Mouse (Mus musculus) adrenal gland, adult 8-10 months (tissue): ENCODE data around the gene 4930503B20Rik. TPM values are rescaled to one million over a fixed set of nuclear protein-coding genes. Genes with fewer than 3 reads are reported as not detected.
A peak's percentile ranks its signal among the peaks of the same experiment; 100 is the strongest.

Experiments
- DNase-seq: peaks from one replicate; pipeline ENCODE4 v3.0.0; 2022
- total RNA-seq, 4 experiments: library from RNA; stranded (reverse); gene quantifications; 2 replicates each; pipeline ENCODE4 v1.2.4; 2022

Gene 4930503B20Rik
- total RNA-seq, result not detected

GRCm38 (mm10) chr3:146651217-146651616 is at the start of gene 4930503B20Rik:
TSS of gene 4930503B20Rik (minus strand) at chr3:146651317.
- no peak for DNase-seq

DNA sequence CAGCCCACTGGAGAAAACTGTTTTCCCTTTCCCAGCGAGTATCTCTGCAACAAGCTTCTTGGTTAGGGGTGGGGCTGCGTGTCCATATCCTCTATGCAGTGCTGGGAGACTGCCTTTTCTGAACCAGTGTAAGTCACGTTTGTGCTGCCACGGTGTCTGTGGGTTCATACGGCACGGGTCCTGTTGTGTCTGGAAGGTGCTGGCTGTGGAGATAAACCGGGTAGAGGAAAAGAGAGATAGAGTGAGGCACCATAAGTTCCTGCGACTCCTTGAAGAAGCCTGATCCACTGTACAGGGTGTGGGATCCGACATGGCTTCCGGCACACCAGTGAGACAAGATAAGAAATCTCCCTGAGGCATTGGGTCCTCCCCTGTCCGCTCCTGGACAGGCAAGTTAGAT is 48.9 kb upstream of the 4930503B20Rik start:
- DNase-seq, result no peak

- DNase-seq, result peak; percentile 50
Observed at GRCm38 (mm10) chr3:146698982-146699381, 47.9 kb upstream of the 4930503B20Rik start.

- DNase-seq, result no peak
Observed at GRCm38 (mm10) chr3:146692547-146692946, 41.4 kb upstream of the 4930503B20Rik start.

DNA sequence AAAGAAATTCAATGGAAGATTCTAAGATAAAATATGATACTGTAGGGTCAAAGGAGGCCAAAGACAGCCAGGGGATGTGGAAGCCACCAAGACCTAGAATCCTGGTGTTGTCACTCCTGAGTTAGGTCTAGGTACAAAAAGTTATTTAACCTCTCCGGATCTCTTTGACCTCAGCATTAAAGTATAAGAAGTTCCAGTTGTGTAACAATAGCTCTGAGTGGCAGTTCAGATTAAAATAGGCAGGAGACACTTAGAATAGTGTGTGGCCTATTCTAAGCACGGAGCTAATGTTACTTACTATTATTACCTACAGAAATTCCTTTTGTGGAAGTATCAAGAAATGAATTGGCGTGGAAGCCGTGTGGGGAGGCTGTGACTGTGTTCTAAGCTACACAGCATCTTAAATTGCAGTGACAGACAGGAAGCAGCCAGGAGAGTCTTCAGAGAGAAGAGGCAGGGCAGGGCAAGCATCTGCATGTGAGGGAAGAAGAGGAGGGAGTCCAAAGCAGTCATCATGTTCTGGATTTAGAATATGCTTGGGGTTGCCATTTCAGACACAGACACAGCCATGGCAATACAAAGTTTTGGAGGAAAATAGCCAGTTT is 36.1 kb upstream of the 4930503B20Rik start:
- no peak for DNase-seq

- no peak for DNase-seq
Observed at GRCm38 (mm10) chr3:146686428-146686827, 35.3 kb upstream of the 4930503B20Rik start.

DNA sequence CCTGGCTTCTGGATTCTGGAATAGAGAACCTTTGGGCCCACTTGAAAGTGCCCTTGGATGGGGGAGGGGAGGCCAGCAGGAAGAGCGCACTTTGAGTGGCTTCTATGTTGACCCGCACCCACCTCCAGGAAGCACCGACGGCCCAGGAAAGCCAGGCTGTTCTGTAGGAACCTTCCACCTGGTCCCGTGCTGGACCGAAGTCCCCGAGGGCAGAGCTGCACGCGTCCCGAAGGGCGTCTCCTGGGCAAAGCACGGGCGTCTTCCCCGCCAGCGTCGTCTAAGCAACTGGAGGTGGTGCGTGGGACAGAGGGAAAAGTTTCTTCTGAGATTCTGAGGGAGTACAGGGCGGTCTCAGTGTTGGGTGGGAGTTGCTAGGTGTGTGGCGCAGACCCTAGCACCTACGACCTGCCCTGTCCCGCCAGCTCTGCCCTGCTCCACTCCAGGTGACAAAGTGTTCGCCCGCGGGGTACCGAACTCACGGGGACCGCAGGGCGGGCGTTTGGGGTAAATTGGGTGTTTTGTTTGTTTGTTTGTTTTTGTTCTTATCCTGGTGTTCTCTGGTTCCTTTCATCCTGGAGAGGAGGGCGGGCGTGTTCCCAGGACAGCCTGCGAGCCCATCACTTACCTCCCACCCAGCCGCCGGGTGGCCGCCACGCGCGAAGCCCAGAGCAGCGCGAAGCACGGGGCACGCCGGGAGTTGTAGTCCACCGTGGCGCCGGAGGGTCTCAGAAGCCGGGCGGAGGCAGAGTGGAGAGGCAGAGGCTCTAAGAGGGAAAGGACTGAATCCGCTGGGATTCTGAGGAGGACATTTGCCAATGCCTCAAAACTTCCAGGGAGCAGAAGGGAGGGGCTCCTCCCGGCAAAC is 33.9 kb upstream of the 4930503B20Rik start, which contains the start of gene Samd13:
Samd13 (minus strand) TSS at position 782 of the 865 bp plus-strand sequence.
- peak; percentile 6 for DNase-seq

GRCm38 (mm10) chr3:146683095-146683494 is 32.0 kb upstream of the 4930503B20Rik start:
- DNase-seq, result no peak

DNA sequence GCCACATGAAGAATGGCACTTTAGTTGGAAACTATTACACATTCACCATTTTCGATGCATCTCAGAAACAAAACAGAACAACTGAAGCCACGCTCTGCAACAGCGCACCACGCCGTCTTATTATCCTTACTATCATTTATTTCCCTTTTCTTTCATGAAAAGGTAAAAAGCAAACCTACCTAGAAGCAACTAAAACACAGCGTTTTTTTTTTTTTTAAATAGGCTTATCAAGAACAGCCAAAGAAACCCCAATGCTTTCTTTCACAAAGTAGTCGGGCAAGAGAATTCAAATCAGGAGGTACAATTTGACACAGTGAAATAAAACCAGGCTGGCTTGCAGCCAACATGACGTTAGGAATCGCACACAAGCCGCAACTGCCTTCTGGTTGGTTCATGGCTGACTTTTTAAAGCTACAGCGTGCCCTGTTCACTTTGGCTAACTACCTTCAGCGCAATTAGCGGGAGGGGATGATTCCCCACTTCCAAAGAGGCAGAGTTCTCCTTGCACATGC is 31.1 kb upstream of the 4930503B20Rik start:
- DNase-seq, result peak; percentile 50

GRCm38 (mm10) chr3:146681696-146682095 is 30.6 kb upstream of the 4930503B20Rik start:
- no peak for DNase-seq

- no peak for DNase-seq
Observed at GRCm38 (mm10) chr3:146680625-146681024, 29.5 kb upstream of the 4930503B20Rik start.

DNA sequence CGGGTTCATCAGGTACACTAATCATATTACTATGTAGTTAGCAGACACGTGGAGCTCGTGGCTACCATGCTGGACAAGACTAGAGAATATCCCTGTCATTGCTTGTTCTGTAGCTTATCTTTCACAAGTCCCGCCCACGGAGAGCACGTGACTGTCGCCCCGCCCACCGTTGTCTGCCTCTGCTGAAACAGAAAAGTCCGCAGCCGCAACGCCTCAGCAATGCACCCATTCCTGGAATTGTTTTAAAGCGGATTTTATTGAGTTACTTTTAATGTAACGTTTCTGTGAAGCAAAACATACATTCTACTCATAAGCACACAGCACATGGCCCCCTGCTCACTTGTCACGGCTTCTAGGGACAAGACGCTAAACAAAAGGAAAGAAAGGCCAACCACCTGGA is 28.5 kb upstream of the 4930503B20Rik start:
- DNase-seq, result no peak

DNA sequence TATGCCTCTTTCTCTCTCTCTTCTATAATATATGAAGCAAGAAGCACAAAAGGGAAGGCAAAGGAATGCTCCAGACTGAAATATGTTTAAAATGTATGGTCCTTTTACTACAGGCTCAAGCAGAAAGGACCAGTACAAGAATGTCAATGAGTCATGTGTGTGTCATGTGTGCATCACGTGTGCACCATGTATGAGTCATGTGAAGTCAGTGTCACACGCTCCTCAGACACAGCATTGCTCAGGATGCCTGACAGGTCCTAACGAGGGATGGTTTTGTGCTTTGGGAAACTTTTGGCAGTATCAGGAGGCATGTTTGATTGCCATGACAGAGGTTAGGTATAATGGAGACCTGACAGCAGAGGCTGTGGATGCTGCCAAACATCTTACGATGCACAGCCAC is 25.1 kb upstream of the 4930503B20Rik start:
- DNase-seq, result no peak

- DNase-seq, result no peak
Observed at GRCm38 (mm10) chr3:146675101-146675500, 24.0 kb upstream of the 4930503B20Rik start.

DNA sequence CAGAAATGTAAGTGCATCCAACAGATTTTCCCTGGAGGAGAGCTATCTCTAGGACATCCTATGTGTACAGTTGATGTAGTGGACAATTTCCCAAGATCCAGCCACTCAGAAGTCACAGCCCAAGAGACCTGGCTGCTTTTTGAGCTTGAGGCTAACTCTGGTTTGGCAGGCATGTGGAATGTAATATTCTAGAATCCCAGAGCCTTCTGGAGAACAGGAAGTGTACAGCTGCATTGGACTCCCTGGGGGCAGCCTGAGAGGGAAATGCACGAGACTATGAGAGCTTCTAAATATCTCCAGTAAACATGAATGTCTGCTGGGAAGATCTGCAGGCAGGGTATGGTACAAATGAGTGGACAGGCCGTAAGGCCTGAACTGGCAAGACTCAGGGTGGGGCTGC is 20.0 kb upstream of the 4930503B20Rik start:
- DNase-seq, result no peak

- DNase-seq, result no peak
Observed at GRCm38 (mm10) chr3:146661907-146662306, 10.8 kb upstream of the 4930503B20Rik start.

GRCm38 (mm10) chr3:146661001-146661400 is 9.9 kb upstream of the 4930503B20Rik start:
- no peak for DNase-seq

GRCm38 (mm10) chr3:146659321-146659720 is 8.2 kb upstream of the 4930503B20Rik start:
- peak; percentile 20 for DNase-seq

DNA sequence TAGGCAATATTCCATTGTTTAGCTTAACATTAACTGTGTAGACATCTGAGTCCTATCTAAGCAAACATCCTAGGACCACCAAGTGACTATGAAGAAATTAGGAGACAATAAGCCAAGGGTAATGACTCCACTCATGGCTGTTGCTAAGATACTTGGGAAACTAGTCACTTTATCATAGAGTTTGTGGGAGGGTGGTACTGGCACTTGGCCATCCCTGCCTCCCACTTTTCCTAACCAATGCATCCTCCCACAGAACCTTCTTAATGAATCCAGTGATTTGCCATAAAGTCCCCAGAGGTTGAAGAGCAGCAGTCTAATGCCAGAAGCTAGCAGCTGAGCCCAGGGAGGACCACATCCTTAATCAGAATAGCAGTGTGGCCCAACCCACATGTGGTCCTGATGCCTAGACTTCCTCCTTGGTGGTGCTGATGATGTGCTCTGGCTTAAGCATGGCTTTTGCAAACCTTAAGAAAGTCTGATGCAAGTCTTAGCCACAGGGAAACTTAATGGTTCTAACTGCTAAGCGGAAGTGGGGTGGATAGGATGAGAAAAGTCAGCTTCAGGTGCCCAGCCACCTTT is 7.0 kb upstream of the 4930503B20Rik start:
- DNase-seq, result no peak

DNA sequence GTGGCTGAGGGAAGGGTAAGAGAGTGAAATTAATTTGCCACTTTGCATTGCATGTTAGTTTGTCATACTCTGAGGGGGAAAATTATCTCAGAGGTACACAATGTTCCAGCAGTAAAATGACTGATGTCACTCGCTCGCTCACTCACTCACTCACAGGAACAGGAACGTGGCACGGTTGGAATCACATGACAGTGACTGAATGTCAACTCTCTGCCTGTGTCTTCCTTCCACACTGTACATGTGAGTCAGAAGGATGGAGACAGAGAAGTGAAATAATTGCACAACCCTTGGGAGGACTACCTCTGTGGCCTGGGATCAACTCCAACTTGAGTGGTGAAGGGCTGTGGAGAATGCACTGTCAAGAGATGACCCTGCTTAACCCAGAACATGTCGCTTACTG is 6.3 kb upstream of the 4930503B20Rik start:
- peak; percentile 42 for DNase-seq

DNA sequence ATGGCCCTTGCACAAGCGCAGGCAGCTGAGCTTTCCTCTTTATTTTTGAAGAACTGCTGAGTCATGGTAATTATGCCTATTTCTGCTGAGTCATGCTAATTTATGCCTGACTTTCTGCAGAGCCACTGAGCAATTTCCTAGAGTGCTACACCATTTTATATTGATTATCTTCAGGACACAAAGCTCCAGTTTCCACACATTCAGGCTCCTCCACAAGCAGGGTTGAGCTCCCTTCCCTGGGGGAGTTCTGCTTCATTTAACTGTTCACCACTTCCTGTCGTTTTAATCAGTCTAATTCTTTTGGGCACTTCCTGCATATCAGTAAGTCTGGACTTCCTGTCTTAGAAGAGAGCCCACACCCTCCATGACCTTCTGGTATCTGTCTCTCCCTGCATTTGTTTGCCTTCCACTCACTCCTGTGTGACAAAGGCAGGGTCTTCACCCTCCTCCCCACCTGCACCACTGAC is 4.0 kb upstream of the 4930503B20Rik start:
- DNase-seq, result no peak

- DNase-seq, result no peak
Observed at GRCm38 (mm10) chr3:146653692-146654091, 2.6 kb upstream of the 4930503B20Rik start.

- DNase-seq, result peak; percentile 58
Observed at GRCm38 (mm10) chr3:146652431-146652830, 1.3 kb upstream of the 4930503B20Rik start.
